Mouse (Mus musculus) brown adipose tissue, adult 24 weeks (tissue): ENCODE measurements around the gene Gm21767. TPM values are rescaled to one million over a fixed set of nuclear protein-coding genes. Genes with fewer than 3 reads are reported as not detected.
"Not testable (repeated sequence)": the region's sequence is repeated elsewhere in the genome, so short reads cannot be mapped to it uniquely, and the experiment has no call there.

ENCODE experiments used
- H3K27ac ChIP-seq: fragments of 200-500 bp; replicated peaks from 2 replicates; pipeline ENCODE4 v1.5.1; 2012; ENCODE audit warnings: low read depth, mild to moderate bottlenecking, low read length
- H3K4me1 ChIP-seq: fragments of 200-500 bp; 2 replicates; pipeline ENCODE4 v1.6.1; 2012; ENCODE audit warnings: low read length, mixed read lengths; ENCODE audit not compliant: control insufficient read depth, insufficient read depth, insufficient read length
- H3K4me3 ChIP-seq: fragments of 200-500 bp; 2 replicates; pipeline ENCODE4 v1.5.1; 2012; ENCODE audit warnings: low read depth, mild to moderate bottlenecking, low read length, moderate library complexity; ENCODE audit not compliant: insufficient read depth
- polyA plus RNA-seq: library from polyadenylated mRNA; stranded (reverse); fragments of >200 nt; gene quantifications from 2 replicates; pipeline ENCODE4 v1.2.4, GENCODE M21; 2012; ENCODE audit not compliant: missing spikeins, insufficient read depth, insufficient read length

Gene Gm21767
- not detected in 2 replicates for polyA plus RNA-seq

DNA sequence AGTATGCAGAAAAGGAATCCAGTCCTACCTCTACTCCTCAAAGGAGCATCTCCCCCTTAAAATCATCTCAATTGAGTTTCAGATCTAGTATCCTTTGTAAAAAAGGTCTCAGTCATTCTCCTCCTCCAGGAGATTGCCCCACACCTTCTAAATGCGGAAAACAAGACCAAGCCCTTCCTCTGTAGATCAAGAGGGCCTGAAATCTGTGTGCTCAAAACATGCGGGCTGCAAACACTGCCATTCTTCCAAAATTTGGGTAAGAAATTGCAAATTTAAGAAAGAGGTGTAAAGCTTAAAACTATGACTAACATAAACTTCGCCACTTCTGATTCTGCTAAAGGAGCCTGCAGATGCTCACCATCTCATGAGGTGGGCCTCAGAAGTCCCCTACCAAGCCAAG lies at the start of gene Gm21767:
Gm21767 (plus strand) TSS at position 301 of the 400 bp plus-strand sequence.
- H3K4me1 ChIP-seq, H3K27ac ChIP-seq, H3K4me3 ChIP-seq: not testable (repeated sequence)
